In genomic region chr10:17721602-17722121, GRCm38 (mm10) we compare ENCODE assay signal across 8 mouse cellular contexts. TPM values are rescaled to one million over a fixed set of nuclear protein-coding genes. Genes with fewer than 3 reads are reported as not detected.
DNase-seq lines count a peak whose midpoint lies in the region; ATAC-seq and TF ChIP-seq lines count a peak whose summit lies in the region.

No protein-coding gene starts in this region.

- peak; percentile 51 for DNase-seq in layer of hippocampus, adult 11-12 months (ENCODE audit: low spot score)
- DNase-seq in layer of hippocampus, postnatal 36 days = no peak
- no peak for DNase-seq in ES-E14 (ENCODE audit: low read depth, low spot score)
- DNase-seq in heart, postnatal 0 days (ENCODE audit: low spot score) = peak; percentile 55
- DNase-seq in limb, embryonic 10.5 days (ENCODE audit: low spot score) = no peak

- H3K9ac ChIP-seq in ES-E14 (ENCODE audit: insufficient read depth, low read depth, low read length, poor library complexity, severe bottlenecking) = no peak overlapping the region; the same call in 1 of the 2 replicates
- H3K9ac ChIP-seq in embryonic facial prominence, embryonic 13.5 days = peak overlapping the region; percentile 80
- H3K9ac ChIP-seq in heart, postnatal 0 days (replicated peaks; ENCODE audit: low read depth, low read length) = peak overlapping the region; percentile 97
- H3K9ac ChIP-seq in midbrain, embryonic 12.5 days (replicated peaks) = peak overlapping the region; percentile 95

- no peaks in the 10 kb centered on the region for H3K4me1 ChIP-seq in ES-E14 (ENCODE audit: control insufficient read depth in 2 of 2, insufficient read depth in 2 of 2, low read length in 2 of 2, poor library complexity in 1 of 2)
- H3K4me1 ChIP-seq in embryonic facial prominence, embryonic 13.5 days = peaks cover 14% of the 10 kb centered on the region
- peaks cover 11% of the 10 kb centered on the region for H3K4me1 ChIP-seq in heart, postnatal 0 days (ENCODE audit: control insufficient read depth, insufficient read depth)
- peaks cover 26% of the 10 kb centered on the region for H3K4me1 ChIP-seq in limb, embryonic 10.5 days
- H3K4me1 ChIP-seq in midbrain, embryonic 12.5 days = peaks cover 11% of the 10 kb centered on the region; the same call in 1 of the 2 replicates

- H3K9me3 ChIP-seq in ES-E14 (ENCODE audit: control insufficient read depth, insufficient read depth, low read depth, low read length) = no peaks in the 10 kb centered on the region
- no peaks in the 10 kb centered on the region for H3K9me3 ChIP-seq in embryonic facial prominence, embryonic 13.5 days
- H3K9me3 ChIP-seq in heart, postnatal 0 days (replicated peaks; ENCODE audit: control insufficient read depth, low read length) = no peaks in the 10 kb centered on the region
- no peaks in the 10 kb centered on the region for H3K9me3 ChIP-seq in limb, embryonic 10.5 days (replicated peaks)
- no peaks in the 10 kb centered on the region for H3K9me3 ChIP-seq in midbrain, embryonic 12.5 days

- no peaks in the 10 kb centered on the region for H3K27me3 ChIP-seq in embryonic facial prominence, embryonic 13.5 days
- H3K27me3 ChIP-seq in heart, postnatal 0 days (ENCODE audit: control insufficient read depth, insufficient read depth, low read length) = no peaks in the 10 kb centered on the region
- H3K27me3 ChIP-seq in limb, embryonic 10.5 days (ENCODE audit: low read depth, poor library complexity, severe bottlenecking) = no peaks in the 10 kb centered on the region
- no peaks in the 10 kb centered on the region for H3K27me3 ChIP-seq in midbrain, embryonic 12.5 days

- TF ChIP-seq CTCF in heart, postnatal 0 days (IDR thresholded peaks at IDR 0.05; ENCODE audit: low read depth) = no peak

- WGBS in embryonic facial prominence, embryonic 13.5 days = under 1% methylated on average over 21 of the region's 21 CpGs
- WGBS in heart, postnatal 0 days = under 1% methylated on average over 21 of the region's 21 CpGs
- WGBS in limb, embryonic 10.5 days = under 1% methylated on average over 21 of the region's 21 CpGs
- WGBS in midbrain, embryonic 12.5 days = under 1% methylated on average over 21 of the region's 21 CpGs

- H3K36me3 ChIP-seq in ES-E14 (ENCODE audit: control insufficient read depth, insufficient read depth, low read length, poor library complexity, severe bottlenecking) = peaks cover 5% of the 10 kb centered on the region; the same call in 1 of the 2 replicates
- no peaks in the 10 kb centered on the region for H3K36me3 ChIP-seq in embryonic facial prominence, embryonic 13.5 days
- H3K36me3 ChIP-seq in heart, postnatal 0 days (replicated peaks; ENCODE audit: control insufficient read depth, insufficient read depth, low read length) = no peaks in the 10 kb centered on the region
- peaks cover 14% of the 10 kb centered on the region for H3K36me3 ChIP-seq in limb, embryonic 10.5 days
- no peaks in the 10 kb centered on the region for H3K36me3 ChIP-seq in midbrain, embryonic 12.5 days

- ATAC-seq in embryonic facial prominence, embryonic 13.5 days (ENCODE audit: insufficient number of reproducible peaks, insufficient read depth, low FRiP score, low TSS enrichment, low read depth) = 0 out of 2 replicates have a peak, but pooled peaks have one; percentile 1
- no peak; the same call in 1 of the 2 replicates for ATAC-seq in heart, postnatal 0 days (ENCODE audit: insufficient read depth, low read depth)
- ATAC-seq in midbrain, embryonic 12.5 days (ENCODE audit: low FRiP score, low read depth) = peak; percentile 11
- ATAC-seq in erythroid progenitor cell, adult 5-6 weeks (replicated peaks; ENCODE audit: low FRiP score, poor library complexity, severe bottlenecking) = no peak

- in situ Hi-C loops in ES-E14 (cut with MboI; ENCODE audit: low sequenced_read_pairs in 2 of 2, unreplicated experiment in 2 of 2) = no loop called here

- peak overlapping the region; percentile 86 to 93 for H3K4me3 ChIP-seq in ES-E14 (ENCODE audit: insufficient read depth in 1 of 2, low read depth in 1 of 2, low read length in 2 of 2, poor library complexity in 1 of 2, severe bottlenecking in 1 of 2)
- H3K4me3 ChIP-seq in embryonic facial prominence, embryonic 13.5 days = peak overlapping the region; percentile 86
- H3K4me3 ChIP-seq in heart, postnatal 0 days (ENCODE audit: low read depth, low read length) = peak overlapping the region; percentile 93
- H3K4me3 ChIP-seq in limb, embryonic 10.5 days = peak overlapping the region; percentile 96
- H3K4me3 ChIP-seq in midbrain, embryonic 12.5 days = peak overlapping the region; percentile 94

- H3K27ac ChIP-seq in ES-E14 (ENCODE audit: insufficient read depth, low read depth, low read length, poor library complexity, severe bottlenecking) = no peak overlapping the region
- peak overlapping the region; percentile 100 for H3K27ac ChIP-seq in embryonic facial prominence, embryonic 13.5 days
- peak overlapping the region; percentile 100 for H3K27ac ChIP-seq in heart, postnatal 0 days (ENCODE audit: low read depth)
- peak overlapping the region; percentile 96 for H3K27ac ChIP-seq in limb, embryonic 10.5 days
- H3K27ac ChIP-seq in midbrain, embryonic 12.5 days (replicated peaks) = peak overlapping the region; percentile 99

- H3K4me2 ChIP-seq in embryonic facial prominence, embryonic 13.5 days = peak overlapping the region; percentile 76
- H3K4me2 ChIP-seq in heart, postnatal 0 days (ENCODE audit: low read depth, low read length) = peak overlapping the region; percentile 96
- H3K4me2 ChIP-seq in midbrain, embryonic 12.5 days (replicated peaks) = peak overlapping the region; percentile 69

- TF ChIP-seq EP300 in heart, postnatal 0 days (IDR thresholded peaks at IDR 0.05; ENCODE audit: low read depth) = no peak

TF ChIP-seq in ES-E14, 5 proteins besides CTCF, POLR2A, EP300 and RAD21:
- TF ChIP-seq CHD2 (IDR thresholded peaks at IDR 0.05; ENCODE audit: low read depth, low read length) (no peak), ZNF384 (IDR thresholded peaks at IDR 0.05; ENCODE audit: low read depth, low read length) (no peak)

RNA-seq across cellular contexts. Expression of gene Cited2, which starts 1.4 kb away (rescaled TPM):
- 10 to 100 TPM; 38.8 to 39.7 TPM for total RNA-seq in layer of hippocampus, postnatal 36 days (2021)
- 22.1 and 30.0 TPM in 2 replicates for total RNA-seq in ES-E14 (2012; rRNA removed)
- polyA plus RNA-seq in embryonic facial prominence, embryonic 13.5 days (2015; fragmentation: Nextera tagmentation; extraction: Ambion mirVana) = 34.1 and 35.6 TPM in 2 replicates
- total RNA-seq in heart, postnatal 0 days (2014; rRNA removed; ENCODE audit: low replicate concordance) = 57.6 and 63.6 TPM in 2 replicates
- 15.8 and 23.1 TPM in 2 replicates for polyA plus RNA-seq in heart, postnatal 0 days (2015; fragmentation: Nextera tagmentation; extraction: Ambion mirVana)
- 49.9 and 52.4 TPM in 2 replicates for polyA plus RNA-seq in limb, embryonic 10.5 days (2016; fragmentation: Nextera tagmentation; extraction: Ambion mirVana)
- 96.7 and 103 TPM in 2 replicates for polyA plus RNA-seq in midbrain, embryonic 12.5 days (2016; fragmentation: Nextera tagmentation; extraction: Ambion mirVana)
- total RNA-seq in erythroid progenitor cell, adult 5-6 weeks (2015; ENCODE audit: low replicate concordance) = 32.4 and 38.6 TPM in 2 replicates
- 9.8 and 40.0 TPM in 2 replicates for total RNA-seq in erythroid progenitor cell, adult 5-6 weeks (2017; ENCODE audit: low replicate concordance)

Comparison
In these comparisons a context has a peak if more than half of its experiments do, and no peak if none do; other contexts are left out.
1. DNase-seq: peak in layer of hippocampus, adult 11-12 months (single experiment) and heart, postnatal 0 days (single experiment); none in layer of hippocampus, postnatal 36 days (0 of 2), ES-E14 (single experiment) and limb, embryonic 10.5 days (single experiment).
2. ATAC-seq: peak in embryonic facial prominence, embryonic 13.5 days (single experiment) and midbrain, embryonic 12.5 days (single experiment); none in heart, postnatal 0 days (single experiment) and erythroid progenitor cell, adult 5-6 weeks (single experiment).
3. Peak in every context shown above with its lines, with median percentiles within 50 percentile points of each other: H3K4me3 ChIP-seq and H3K4me2 ChIP-seq.